Mouse (Mus musculus) lung, postnatal 0 days (tissue): ENCODE data around the gene Lars2.

Source experiments
- CTCF ChIP-seq: IDR thresholded peaks from 2 replicates; pipeline ENCODE4 v1.5.1; 2016; ENCODE audit warnings: antibody characterized with exemption, mild to moderate bottlenecking
- EP300 ChIP-seq: IDR thresholded peaks from 2 replicates; pipeline ENCODE4 v1.6.1; 2016; ENCODE audit warnings: antibody characterized with exemption, mild to moderate bottlenecking, control low read depth

DNA sequence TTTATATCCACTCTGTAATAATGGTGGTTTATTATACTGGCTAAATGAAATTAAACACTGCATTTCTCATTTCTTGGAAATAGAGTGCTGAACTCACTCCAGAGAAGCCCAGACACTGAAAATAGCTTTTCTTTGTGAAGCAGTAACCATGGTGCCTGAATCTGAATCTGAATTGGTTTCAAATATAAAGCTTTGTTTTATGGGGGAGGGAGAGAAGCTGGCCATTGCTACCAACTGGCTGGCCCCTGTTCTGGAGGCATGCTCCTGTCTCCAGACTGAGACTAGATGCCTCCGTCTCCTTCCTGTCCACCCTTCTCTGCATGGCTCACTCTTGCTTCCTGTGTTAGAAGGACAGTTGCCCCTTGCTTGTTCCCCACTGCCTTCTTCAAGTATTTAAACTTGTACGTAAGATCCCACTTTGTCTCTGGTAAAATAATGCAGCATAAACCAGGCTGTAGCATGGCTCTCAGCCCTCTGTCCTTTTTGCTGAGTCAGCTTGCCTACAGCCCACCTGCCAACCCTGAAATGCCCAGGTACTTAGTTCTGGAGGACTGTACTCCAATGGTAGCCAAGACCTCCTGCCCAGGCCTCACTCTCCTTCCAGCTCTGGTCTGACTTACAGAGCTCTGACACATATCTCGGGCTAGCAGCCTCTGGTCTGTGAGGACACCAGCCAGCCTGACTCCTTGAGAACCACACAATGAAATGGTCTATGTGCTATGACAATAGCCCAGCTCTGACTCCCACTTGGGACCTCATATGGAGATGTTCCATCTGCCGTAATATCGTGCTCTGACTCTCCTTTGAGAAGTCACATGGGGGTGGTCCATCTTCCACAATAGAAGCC lies 18.8 kb downstream of the Lars2 start:
- TF ChIP-seq CTCF (no peak), EP300 (no peak)
